Mouse (Mus musculus) kidney, embryonic 14.5 days (tissue): ENCODE data around the gene Spaca7. TPM values are rescaled to one million over a fixed set of nuclear protein-coding genes. Genes with fewer than 3 reads are reported as not detected.
"Not testable (repeated sequence)": the region's sequence is repeated elsewhere in the genome, so short reads cannot be mapped to it uniquely, and the experiment has no call there.

ENCODE experiments used
- ATAC-seq: fragments of 200-750 bp; cut with Nextera tagmentation; 2 replicates; pipeline ENCODE4 v1.8.0; 2017; ENCODE audit warnings: moderate number of reproducible peaks, mild to moderate bottlenecking, moderate TSS enrichment, moderate library complexity; ENCODE audit not compliant: low FRiP score, low TSS enrichment
- H3K27ac ChIP-seq: fragments of 300-500 bp; sonication (generic); 2 replicates; pipeline ENCODE4 v1.5.1; 2014; ENCODE audit warnings: low read depth, mild to moderate bottlenecking, low read length, moderate library complexity, mixed read lengths
- H3K27me3 ChIP-seq: fragments of 300-500 bp; sonication (generic); 2 replicates; pipeline ENCODE4 v1.6.1; 2014; ENCODE audit warnings: mild to moderate bottlenecking, low read length; ENCODE audit not compliant: control insufficient read depth, insufficient read depth
- H3K36me3 ChIP-seq: fragments of 300-500 bp; sonication (generic); 2 replicates; pipeline ENCODE4 v1.6.1; 2014; ENCODE audit warnings: low read length, mixed read lengths; ENCODE audit not compliant: control insufficient read depth, insufficient read depth
- H3K4me1 ChIP-seq: fragments of 300-500 bp; sonication (generic); 2 replicates; pipeline ENCODE4 v1.6.1; 2014; ENCODE audit warnings: low read length, mixed read lengths; ENCODE audit not compliant: control insufficient read depth, insufficient read depth
- H3K4me2 ChIP-seq: fragments of 300-500 bp; sonication (generic); replicated peaks from 2 replicates; pipeline ENCODE4 v1.6.1; 2014; ENCODE audit warnings: low read depth, mild to moderate bottlenecking, low read length
- H3K4me3 ChIP-seq: fragments of 300-500 bp; sonication (generic); 2 replicates; pipeline ENCODE4 v1.5.1; 2014; ENCODE audit warnings: mild to moderate bottlenecking, low read length
- H3K9ac ChIP-seq: fragments of 300-500 bp; sonication (generic); 2 replicates; pipeline ENCODE4 v1.6.1; 2014; ENCODE audit warnings: low read depth, mild to moderate bottlenecking, low read length, moderate library complexity
- H3K9me3 ChIP-seq: fragments of 300-500 bp; sonication (generic); 2 replicates; pipeline ENCODE4 v1.6.1; 2016; ENCODE audit warnings: low read length; ENCODE audit not compliant: control insufficient read depth
- WGBS: fragments of 180-500 bp; shearing (Covaris S2); extraction: QIAGEN DNeasy Blood & Tissue Kit; methylation state at CpG from one replicate; pipeline ENCODE4 v1.1.7; 2014; 5-methylcytosine and 5-hydroxymethylcytosine counted together
- polyA plus RNA-seq: library from polyadenylated mRNA; unstranded; fragments of >200 nt; fragmentation: Nextera tagmentation; extraction: Ambion mirVana; gene quantifications from 2 replicates; pipeline ENCODE4 v1.2.1, GENCODE M21; 2014

Spaca7 gene
- polyA plus RNA-seq, 1 experiment from 2014 or later, result 0.69 TPM

DNA sequence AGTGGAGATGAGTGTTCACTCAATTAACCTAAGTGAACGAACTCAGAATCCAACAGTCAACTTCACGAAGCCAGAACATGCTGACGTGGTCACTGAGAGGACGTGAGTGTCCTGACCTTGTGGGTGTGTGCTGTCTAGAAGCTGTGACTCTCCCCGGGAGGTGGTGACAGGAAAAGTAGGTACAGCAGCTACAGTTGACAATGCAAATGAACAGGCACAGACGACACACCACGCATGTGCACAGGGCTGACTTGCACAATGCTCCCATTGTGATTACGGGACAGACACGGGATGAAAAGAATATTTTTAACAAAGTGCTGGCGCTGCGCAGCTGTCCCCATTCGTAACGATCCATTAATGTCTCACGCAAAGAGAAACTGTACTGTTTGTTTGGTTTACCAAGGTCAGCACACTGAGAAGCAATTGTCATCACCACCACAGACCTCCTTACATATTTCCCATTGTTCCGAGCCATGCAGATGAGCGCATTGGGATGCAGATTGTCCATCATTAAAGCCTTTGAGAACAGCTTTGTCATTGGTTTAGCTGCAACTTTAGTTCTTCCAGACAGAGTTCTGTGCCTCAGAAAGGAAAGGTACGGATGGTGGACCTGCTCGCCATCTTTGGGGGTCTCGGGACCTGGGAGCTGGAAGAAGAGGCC, 6.6 kb downstream of the Spaca7 start:
- H3K4me3 ChIP-seq, H3K9me3 ChIP-seq, ATAC-seq, H3K27ac ChIP-seq, H3K4me1 ChIP-seq, H3K27me3 ChIP-seq, H3K9ac ChIP-seq, H3K36me3 ChIP-seq, H3K4me2 ChIP-seq: not testable (repeated sequence)
- 88% methylated on average over 19 of the region's 19 CpGs for WGBS

DNA sequence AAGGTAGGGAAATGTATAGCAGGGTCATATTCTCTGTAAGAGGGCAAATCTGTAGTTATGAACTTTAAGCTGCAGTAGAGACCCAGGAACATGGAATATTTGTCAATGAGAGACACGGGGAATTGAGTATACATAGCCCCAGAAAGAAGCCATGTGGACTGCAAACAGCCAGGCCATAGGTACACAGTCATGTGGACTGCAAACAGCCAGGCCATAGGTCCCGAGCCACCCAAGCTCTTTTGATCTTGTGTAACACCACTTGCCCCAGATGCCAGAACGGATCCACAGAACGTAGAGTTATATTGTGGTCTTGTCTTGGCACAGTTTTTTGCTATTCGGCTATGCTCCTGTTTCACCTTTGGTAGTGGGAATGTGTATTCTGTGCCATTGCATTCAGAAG, 11.0 kb downstream of the Spaca7 start:
- no peaks in the 10 kb centered on the region for H3K36me3 ChIP-seq
- H3K4me1 ChIP-seq, result no peaks in the 10 kb centered on the region
- no peaks in the 10 kb centered on the region for H3K9me3 ChIP-seq
- no peaks in the 10 kb centered on the region for H3K27me3 ChIP-seq
- no peak overlapping the region for H3K27ac ChIP-seq
- 86% methylated on average over 5 of the region's 5 CpGs for WGBS
- no peak overlapping the region for H3K4me2 ChIP-seq
- no peak for ATAC-seq
- no peak overlapping the region for H3K9ac ChIP-seq
- no peak overlapping the region for H3K4me3 ChIP-seq

DNA sequence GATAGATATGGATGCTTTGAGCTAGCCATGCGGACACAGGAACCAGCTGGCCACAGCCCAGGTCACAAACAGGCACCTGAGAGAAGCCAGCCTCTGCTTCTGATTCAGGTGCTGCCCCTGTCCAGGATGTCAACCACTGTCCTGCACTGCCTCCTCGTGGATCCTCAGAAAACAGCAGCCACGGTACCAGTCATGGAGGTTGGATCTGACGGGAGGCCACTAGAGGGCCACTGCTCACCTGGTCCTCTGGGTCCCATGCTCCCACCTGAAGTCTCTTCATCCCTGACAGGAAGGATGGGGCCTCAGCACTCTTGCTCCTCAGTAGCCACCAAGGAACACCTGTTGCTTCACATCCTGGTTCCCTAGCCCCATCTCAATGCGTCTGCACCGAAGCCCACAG, 34.4 kb downstream of the Spaca7 start:
- peak; percentile 61; the same call in 1 of the 2 replicates for ATAC-seq
- H3K9me3 ChIP-seq, result no peaks in the 10 kb centered on the region
- H3K9ac ChIP-seq, result no peak overlapping the region
- H3K27ac ChIP-seq, result no peak overlapping the region
- no peak overlapping the region for H3K4me3 ChIP-seq
- H3K36me3 ChIP-seq, result no peaks in the 10 kb centered on the region
- H3K27me3 ChIP-seq, result no peaks in the 10 kb centered on the region; the same call in 1 of the 2 replicates
- no peak overlapping the region for H3K4me2 ChIP-seq
- H3K4me1 ChIP-seq, result no peaks in the 10 kb centered on the region
- 19% methylated on average over 6 of the region's 6 CpGs for WGBS

DNA sequence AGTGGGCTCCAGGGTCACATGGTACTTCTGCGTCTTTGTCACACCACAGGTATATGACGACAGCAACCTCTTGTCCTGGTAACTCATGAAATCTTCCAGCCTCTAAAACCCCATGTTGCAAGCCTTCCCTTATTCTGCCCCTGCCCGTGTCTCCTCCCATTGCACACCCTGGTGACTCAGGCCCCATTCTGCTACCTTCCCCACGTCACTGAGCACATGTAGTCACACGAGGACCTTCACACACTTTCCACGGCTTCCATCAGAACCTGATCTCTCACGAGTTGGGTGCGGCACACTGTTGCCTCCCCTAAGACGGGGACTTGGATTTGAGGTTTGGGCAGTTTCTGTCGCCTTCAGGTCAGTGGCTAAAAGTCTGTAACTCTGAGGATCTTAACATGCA, 36.0 kb downstream of the Spaca7 start:
- 76% methylated on average over 10 of the region's 10 CpGs for WGBS

DNA sequence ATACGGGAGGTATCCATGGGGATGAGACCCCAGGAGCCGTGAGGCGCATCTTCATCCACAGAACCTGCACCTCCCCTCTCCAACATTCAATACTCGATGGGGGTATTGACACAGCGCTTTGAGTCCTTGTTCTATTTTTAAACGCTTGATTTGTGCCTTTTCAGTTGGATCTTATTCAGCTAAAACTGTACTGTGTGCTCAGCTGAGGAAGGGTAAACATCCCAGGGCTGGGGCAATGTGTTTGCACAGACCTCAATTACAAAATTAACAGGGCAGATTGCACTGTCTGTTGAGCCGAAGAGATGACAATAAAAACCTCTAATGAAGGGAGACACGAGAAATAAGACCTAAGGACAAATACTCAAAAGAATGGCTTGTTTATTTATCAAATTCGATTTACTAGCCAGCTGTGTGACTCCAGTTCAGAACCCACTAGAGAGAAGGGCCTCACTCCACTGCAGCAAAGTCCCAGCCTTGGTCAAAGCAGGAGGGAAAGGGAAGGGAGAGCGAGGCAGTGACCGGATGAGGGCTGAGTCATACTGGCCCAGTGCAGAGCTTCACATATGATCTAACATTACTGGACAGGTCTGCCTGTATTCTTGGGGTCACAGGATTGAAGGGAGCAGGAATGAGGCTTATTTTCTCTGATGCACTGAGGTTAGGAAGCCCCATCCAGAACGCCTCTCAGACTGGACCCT, 37.1 kb downstream of the Spaca7 start:
- H3K27ac ChIP-seq, result no peak overlapping the region
- H3K4me1 ChIP-seq, result no peaks in the 10 kb centered on the region
- no peak overlapping the region for H3K4me3 ChIP-seq
- no peaks in the 10 kb centered on the region for H3K27me3 ChIP-seq
- no peak overlapping the region for H3K4me2 ChIP-seq
- no peaks in the 10 kb centered on the region for H3K9me3 ChIP-seq
- no peak for ATAC-seq
- WGBS, result 73% methylated on average over 12 of the region's 12 CpGs
- peaks cover 7% of the 10 kb centered on the region; the same call in 1 of the 2 replicates for H3K36me3 ChIP-seq
- no peak overlapping the region for H3K9ac ChIP-seq

More for the DNA sequence above, 36.0 kb downstream of the Spaca7 start:
- H3K9ac ChIP-seq, result no peak overlapping the region
- H3K27ac ChIP-seq, result no peak overlapping the region
- H3K4me3 ChIP-seq, result no peak overlapping the region
- H3K27me3 ChIP-seq, result no peaks in the 10 kb centered on the region; the same call in 1 of the 2 replicates
- no peak overlapping the region for H3K4me2 ChIP-seq
- H3K9me3 ChIP-seq, result no peaks in the 10 kb centered on the region
- ATAC-seq, result no peak
- no peaks in the 10 kb centered on the region for H3K4me1 ChIP-seq
- H3K36me3 ChIP-seq, result no peaks in the 10 kb centered on the region

DNA sequence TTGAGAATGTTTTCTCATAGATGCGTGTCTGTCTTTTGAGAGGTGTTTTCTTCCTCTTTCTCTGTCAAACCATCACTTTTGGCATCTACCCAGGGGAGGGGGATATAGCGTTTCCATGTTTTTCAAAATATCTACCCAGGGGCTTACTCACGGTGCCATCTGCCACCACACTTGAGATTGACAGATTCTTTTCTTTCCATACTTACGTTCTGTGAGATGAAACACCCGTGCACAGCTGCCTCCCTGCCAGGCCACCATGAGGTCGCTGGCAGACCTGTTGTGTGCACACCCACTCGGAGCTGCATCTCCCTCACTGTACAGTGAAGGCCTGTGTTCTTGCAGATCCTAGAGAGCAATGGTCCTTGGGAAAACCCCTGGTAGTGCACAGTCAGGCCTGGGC, 40.4 kb downstream of the Spaca7 start:
- WGBS, result 90% methylated on average over 7 of the region's 7 CpGs

DNA sequence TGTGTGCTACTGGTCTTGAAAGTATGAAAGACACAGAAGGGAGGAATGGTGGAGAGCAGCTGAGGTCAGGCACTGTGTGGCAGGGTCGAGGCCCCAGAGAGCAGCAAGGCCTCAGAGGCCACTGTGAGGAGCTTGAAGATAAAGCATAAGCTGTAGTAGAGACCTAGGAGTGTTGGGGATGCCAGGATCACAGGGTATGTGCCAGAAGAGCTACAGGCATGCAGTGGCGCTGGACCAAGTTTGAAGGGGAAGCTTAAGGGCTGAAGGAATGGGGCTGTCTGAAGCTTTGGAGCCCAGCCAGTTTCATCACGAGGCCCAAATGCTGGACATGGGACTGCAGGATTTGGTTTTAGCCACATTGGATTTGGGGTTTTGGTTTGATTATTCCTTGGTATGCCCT, 44.5 kb downstream of the Spaca7 start:
- not testable (repeated sequence) for H3K4me3 ChIP-seq, H3K9ac ChIP-seq, H3K27me3 ChIP-seq, ATAC-seq, H3K27ac ChIP-seq, H3K4me2 ChIP-seq, H3K4me1 ChIP-seq, H3K9me3 ChIP-seq
- peaks cover 43% of the 10 kb centered on the region for H3K36me3 ChIP-seq
- 95% methylated on average over 3 of the region's 3 CpGs for WGBS

More for the DNA sequence above, 40.4 kb downstream of the Spaca7 start:
- H3K27ac ChIP-seq, result no peak overlapping the region
- no peaks in the 10 kb centered on the region for H3K4me1 ChIP-seq
- no peaks in the 10 kb centered on the region for H3K27me3 ChIP-seq
- H3K4me3 ChIP-seq, result no peak overlapping the region
- no peak for ATAC-seq
- no peak overlapping the region for H3K9ac ChIP-seq
- no peak overlapping the region for H3K4me2 ChIP-seq
- H3K9me3 ChIP-seq, result no peaks in the 10 kb centered on the region
- H3K36me3 ChIP-seq, result peaks cover 17% of the 10 kb centered on the region; the same call in 1 of the 2 replicates

- no peak overlapping the region for H3K27ac ChIP-seq
- no peak overlapping the region for H3K9ac ChIP-seq
- peaks cover 59% of the 10 kb centered on the region for H3K36me3 ChIP-seq
- H3K4me3 ChIP-seq, result no peak overlapping the region
- no peaks in the 10 kb centered on the region for H3K4me1 ChIP-seq
- no peak for ATAC-seq
- no peaks in the 10 kb centered on the region for H3K9me3 ChIP-seq
- H3K27me3 ChIP-seq, result no peaks in the 10 kb centered on the region
- H3K4me2 ChIP-seq, result no peak overlapping the region
- 95% methylated on average over 18 of the region's 18 CpGs for WGBS
These were observed 48.9 kb downstream of the Spaca7 start for GRCm38 (mm10) chr8:12621550-12622222.

DNA sequence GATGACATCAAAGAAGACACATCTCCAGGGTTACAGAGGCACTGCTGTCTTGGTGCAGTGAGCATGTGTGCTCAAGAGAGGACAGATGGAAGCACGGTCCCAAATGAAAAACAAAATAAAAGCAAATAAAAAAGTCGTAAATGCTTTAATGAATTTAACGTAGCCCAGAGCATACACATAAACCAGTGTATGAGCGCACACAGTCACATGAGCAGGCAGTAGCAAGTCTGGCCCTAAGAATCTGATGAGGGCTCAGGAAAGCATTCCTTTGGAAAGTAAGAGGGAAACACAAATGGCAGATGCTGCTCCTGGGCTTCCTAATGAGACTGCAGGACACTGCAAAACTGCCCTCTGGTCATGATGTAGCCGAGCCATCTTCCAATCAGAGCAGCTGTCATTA, 53.1 kb downstream of the Spaca7 start:
- 76% methylated on average over 5 of the region's 5 CpGs for WGBS
- H3K9ac ChIP-seq, result no peak overlapping the region
- H3K27ac ChIP-seq, result no peak overlapping the region
- H3K27me3 ChIP-seq, result no peaks in the 10 kb centered on the region
- no peaks in the 10 kb centered on the region for H3K9me3 ChIP-seq
- H3K4me1 ChIP-seq, result no peaks in the 10 kb centered on the region
- peaks cover 70% of the 10 kb centered on the region for H3K36me3 ChIP-seq
- no peak overlapping the region for H3K4me2 ChIP-seq
- no peak for ATAC-seq
- H3K4me3 ChIP-seq, result no peak overlapping the region
